Mouse (Mus musculus) heart, embryonic 10.5 days (tissue): ENCODE results near the gene Naa38. TPM values are rescaled to one million over a fixed set of nuclear protein-coding genes. Genes with fewer than 3 reads are reported as not detected.
A peak's percentile ranks its signal among the peaks of the same experiment; 100 is the strongest.
"Not testable (repeated sequence)": the region's sequence is repeated elsewhere in the genome, so short reads cannot be mapped to it uniquely, and the experiment has no call there.

ENCODE experiments used
- DNase-seq: peaks from one replicate; pipeline ENCODE4 v3.0.0-alpha.2; 2017; ENCODE audit warnings: low spot score
- H3K27ac ChIP-seq: fragments of 300-500 bp; sonication (generic); 2 replicates; pipeline ENCODE4 v1.5.1; 2016; ENCODE audit warnings: mild to moderate bottlenecking
- H3K27me3 ChIP-seq: fragments of 300-500 bp; sonication (generic); 2 replicates; pipeline ENCODE4 v1.6.1; 2016; ENCODE audit warnings: mild to moderate bottlenecking; ENCODE audit not compliant: poor library complexity, insufficient read depth, severe bottlenecking
- H3K36me3 ChIP-seq: fragments of 300-500 bp; sonication (generic); 2 replicates; pipeline ENCODE4 v1.6.1; 2016; ENCODE audit warnings: mild to moderate bottlenecking, moderate library complexity
- H3K4me1 ChIP-seq: fragments of 300-500 bp; sonication (generic); 2 replicates; pipeline ENCODE4 v1.6.1; 2016; ENCODE audit warnings: mild to moderate bottlenecking
- H3K4me3 ChIP-seq: fragments of 300-500 bp; sonication (generic); 2 replicates; pipeline ENCODE4 v1.5.1; 2016; ENCODE audit warnings: mild to moderate bottlenecking, moderate library complexity
- H3K9me3 ChIP-seq: fragments of 300-500 bp; sonication (generic); 2 replicates; pipeline ENCODE4 v1.6.1; 2016; ENCODE audit warnings: mild to moderate bottlenecking, moderate library complexity
- WGBS: fragments of 180-500 bp; shearing (Covaris S2); methylation state at CpG from one replicate; pipeline ENCODE4 v1.1.7; 2016; 5-methylcytosine and 5-hydroxymethylcytosine counted together
- polyA plus RNA-seq: library from polyadenylated mRNA; unstranded; fragments of >200 nt; fragmentation: Nextera tagmentation; extraction: Ambion mirVana; gene quantifications from 2 replicates; pipeline ENCODE4 v1.2.1, GENCODE M21; 2016

Naa38 gene
- polyA plus RNA-seq, 1 experiment from 2014 or later = 158 TPM

- no peak for DNase-seq
- 80% methylated on average over 6 of the region's 6 CpGs for WGBS
- Histone ChIP-seq H3K4me1 (peaks cover 20% of the 10 kb centered on the region), H3K36me3 (peaks cover 3% of the 10 kb centered on the region; the same call in 1 of the 2 replicates), H3K4me3 (no peak overlapping the region), H3K9me3 (no peaks in the 10 kb centered on the region), H3K27me3 (no peaks in the 10 kb centered on the region), H3K27ac (no peak overlapping the region)
Measured at GRCm38 (mm10) chr11:69381356-69381755, 13.9 kb upstream of the Naa38 start.

- H3K36me3 ChIP-seq = peaks cover 3% of the 10 kb centered on the region; the same call in 1 of the 2 replicates
- WGBS = 57% methylated on average over 10 of the region's 10 CpGs
- H3K9me3 ChIP-seq = no peaks in the 10 kb centered on the region
- H3K4me3 ChIP-seq = no peak overlapping the region
- peak; percentile 69 for DNase-seq
- H3K27me3 ChIP-seq = no peaks in the 10 kb centered on the region
- peaks cover 20% of the 10 kb centered on the region for H3K4me1 ChIP-seq
- 0 out of 2 replicates have a peak overlapping the region, but pooled peaks have one; percentile 43 for H3K27ac ChIP-seq
Measured at GRCm38 (mm10) chr11:69382478-69383105, 12.7 kb upstream of the Naa38 start.

- H3K9me3 ChIP-seq = no peaks in the 10 kb centered on the region
- no peak overlapping the region for H3K4me3 ChIP-seq
- H3K36me3 ChIP-seq = no peaks in the 10 kb centered on the region
- H3K27ac ChIP-seq = no peak overlapping the region
- peak; percentile 53 for DNase-seq
- peaks cover 14% of the 10 kb centered on the region for H3K4me1 ChIP-seq
- WGBS = 80% methylated on average over 6 of the region's 6 CpGs
- no peaks in the 10 kb centered on the region for H3K27me3 ChIP-seq
Measured at GRCm38 (mm10) chr11:69384979-69385378, 10.3 kb upstream of the Naa38 start.

GRCm38 (mm10) chr11:69386758-69387157 lies 8.5 kb upstream of the Naa38 start:
- H3K9me3 ChIP-seq = no peaks in the 10 kb centered on the region
- 76% methylated on average over 7 of the region's 7 CpGs for WGBS
- peaks cover 7% of the 10 kb centered on the region; the same call in 1 of the 2 replicates for H3K4me1 ChIP-seq
- H3K27me3 ChIP-seq = no peaks in the 10 kb centered on the region
- H3K4me3 ChIP-seq = no peak overlapping the region
- H3K36me3 ChIP-seq = no peaks in the 10 kb centered on the region
- no peak overlapping the region for H3K27ac ChIP-seq
- DNase-seq = no peak

GRCm38 (mm10) chr11:69388680-69389079 lies 6.6 kb upstream of the Naa38 start:
- Histone ChIP-seq H3K36me3 (0 out of 2 replicates have a peak, but pooled peaks cover 4% of the 10 kb centered on the region), H3K27ac (no peak overlapping the region), H3K4me3 (no peak overlapping the region), H3K27me3 (no peaks in the 10 kb centered on the region), H3K9me3 (no peaks in the 10 kb centered on the region), H3K4me1 (no peaks in the 10 kb centered on the region)
- DNase-seq = no peak
- 94% methylated on average over 4 of the region's 4 CpGs for WGBS

- 73% methylated on average over 14 of the region's 14 CpGs for WGBS
- 0 out of 2 replicates have a peak, but pooled peaks cover 4% of the 10 kb centered on the region for H3K36me3 ChIP-seq
- 0 out of 2 replicates have a peak overlapping the region, but pooled peaks have one; percentile 39 for H3K27ac ChIP-seq
- peak; percentile 69 for DNase-seq
- H3K4me3 ChIP-seq = no peak overlapping the region
- H3K27me3 ChIP-seq = no peaks in the 10 kb centered on the region
- peaks cover 4% of the 10 kb centered on the region; the same call in 1 of the 2 replicates for H3K4me1 ChIP-seq
- H3K9me3 ChIP-seq = no peaks in the 10 kb centered on the region
Measured at GRCm38 (mm10) chr11:69389531-69390399, 5.5 kb upstream of the Naa38 start.

- Histone ChIP-seq H3K4me3 (no peak overlapping the region), H3K9me3 (no peaks in the 10 kb centered on the region)
- 48% methylated on average over 10 of the region's 10 CpGs for WGBS
Measured at GRCm38 (mm10) chr11:69390400-69391034, 4.8 kb upstream of the Naa38 start.

GRCm38 (mm10) chr11:69394591-69395167 lies 608 bp upstream of the Naa38 start:
- Histone ChIP-seq H3K4me3 (peak overlapping the region; percentile 77), H3K27ac (peak overlapping the region; percentile 99), H3K4me1 (peaks cover 39% of the 10 kb centered on the region)
- 3% methylated on average over 31 of the region's 31 CpGs for WGBS
- DNase-seq = peak; percentile 74
- H3K27me3 ChIP-seq, H3K9me3 ChIP-seq, H3K36me3 ChIP-seq: not testable (repeated sequence)

More at GRCm38 (mm10) chr11:69390400-69391034, 4.8 kb upstream of the Naa38 start:
- Histone ChIP-seq H3K27ac (no peak overlapping the region), H3K36me3 (0 out of 2 replicates have a peak, but pooled peaks cover 4% of the 10 kb centered on the region), H3K4me1 (peaks cover 4% of the 10 kb centered on the region; the same call in 1 of the 2 replicates), H3K27me3 (no peaks in the 10 kb centered on the region)
- peak; percentile 72 for DNase-seq

- peak overlapping the region; percentile 77 for H3K4me3 ChIP-seq
- peaks cover 8% of the 10 kb centered on the region for H3K27me3 ChIP-seq
- peak; percentile 99 for DNase-seq
- WGBS = under 1% methylated on average over 48 of the region's 48 CpGs
- H3K36me3 ChIP-seq = peaks cover 20% of the 10 kb centered on the region
- peaks cover 49% of the 10 kb centered on the region for H3K4me1 ChIP-seq
- H3K9me3 ChIP-seq = no peaks in the 10 kb centered on the region
- peak overlapping the region; percentile 99 for H3K27ac ChIP-seq
Measured at GRCm38 (mm10) chr11:69395634-69396373, 517 bp downstream of the Naa38 start.

GRCm38 (mm10) chr11:69396772-69397171 lies 1.5 kb downstream of the Naa38 start:
- peaks cover 57% of the 10 kb centered on the region for H3K4me1 ChIP-seq
- peak overlapping the region; percentile 77 for H3K4me3 ChIP-seq
- H3K36me3 ChIP-seq = peaks cover 29% of the 10 kb centered on the region
- no peaks in the 10 kb centered on the region for H3K9me3 ChIP-seq
- peak; percentile 76 for DNase-seq
- H3K27me3 ChIP-seq = peaks cover 10% of the 10 kb centered on the region
- whole genome bisulfite sequencing = 19% methylated on average over 11 of the region's 11 CpGs
- H3K27ac ChIP-seq = peak overlapping the region; percentile 99

- peaks cover 33% of the 10 kb centered on the region for H3K36me3 ChIP-seq
- H3K27me3 ChIP-seq = peaks cover 10% of the 10 kb centered on the region
- peak; percentile 85 for DNase-seq
- peaks cover 57% of the 10 kb centered on the region for H3K4me1 ChIP-seq
- H3K4me3 ChIP-seq = peak overlapping the region; percentile 77
- H3K27ac ChIP-seq = peak overlapping the region; percentile 99
- H3K9me3 ChIP-seq = no peaks in the 10 kb centered on the region
- WGBS = 1% methylated on average over 24 of the region's 24 CpGs
Measured at GRCm38 (mm10) chr11:69397581-69398057, 2.3 kb downstream of the Naa38 start.

- Histone ChIP-seq H3K4me3 (peak within 1 kb of the TSS; percentile 77), H3K36me3 (peaks cover 37% of the 10 kb centered on the region), H3K27me3 (peaks cover 10% of the 10 kb centered on the region), H3K9me3 (no peaks in the 10 kb centered on the region), H3K4me1 (peaks cover 57% of the 10 kb centered on the region), H3K27ac (peak within 1 kb of the TSS; percentile 99)
- WGBS = 1% methylated on average over 16 of the region's 16 CpGs
- DNase-seq = no peak
Measured at GRCm38 (mm10) chr11:69398059-69398458, 2.8 kb downstream of the Naa38 start, which contains the start of gene Tmem88. Gene Tmem88, minus strand, starts transcription at chr11:69398234.
